ENCODE assay signal across 9 mouse cellular contexts in the genomic region with DNA sequence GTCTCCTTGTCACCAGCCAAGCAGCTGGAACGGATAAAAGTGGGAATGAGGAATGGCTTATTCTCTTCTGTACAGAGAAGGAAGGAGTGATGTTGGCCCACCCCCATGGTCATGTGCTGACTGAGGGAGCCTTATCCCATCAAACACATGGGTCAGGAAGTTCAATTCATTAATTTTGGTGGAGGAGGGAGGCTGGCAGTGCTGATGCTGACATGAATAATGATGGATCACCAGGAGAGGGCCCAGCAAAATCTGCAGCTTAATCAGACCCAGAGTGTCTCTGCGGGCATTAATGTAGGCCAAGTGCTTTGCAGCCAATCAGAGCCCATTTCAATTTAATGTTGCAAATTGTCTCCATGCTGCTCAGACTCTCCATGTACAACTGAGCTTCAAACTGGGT.
DNase-seq lines count a peak whose midpoint lies in the region; ATAC-seq lines count a peak whose summit lies in the region.
"Had no signal": no experiment of that assay in that cellular context is flagged by ENCODE, and none has a peak within 500 bp of the region (broad histone marks: within the 10 kb centered on the region; RNA-seq: fewer than 3 reads in every experiment).

No protein-coding gene starts in this region.

- H3K27ac ChIP-seq in embryonic facial prominence, embryonic 11.5 days (replicated peaks; ENCODE audit: low read depth, low read length): no peak overlapping the region
- H3K27ac ChIP-seq in hindbrain, embryonic 13.5 days: peak overlapping the region; percentile 58
- peak overlapping the region; percentile 32; the same call in 1 of the 2 replicates for H3K27ac ChIP-seq in midbrain, embryonic 14.5 days (replicated peaks; ENCODE audit: low read depth, low read length)

- H3K27me3 ChIP-seq in embryonic facial prominence, embryonic 11.5 days (ENCODE audit: control insufficient read depth, insufficient read depth, low read length): no peaks in the 10 kb centered on the region
- H3K27me3 ChIP-seq in hindbrain, embryonic 13.5 days: no peaks in the 10 kb centered on the region
- no peaks in the 10 kb centered on the region for H3K27me3 ChIP-seq in midbrain, embryonic 14.5 days (ENCODE audit: control insufficient read depth, insufficient read depth, low read length)

- H3K4me1 ChIP-seq in embryonic facial prominence, embryonic 11.5 days (ENCODE audit: control insufficient read depth, insufficient read depth, low read length): no peaks in the 10 kb centered on the region
- H3K4me1 ChIP-seq in hindbrain, embryonic 13.5 days (replicated peaks): peaks cover 22% of the 10 kb centered on the region
- H3K4me1 ChIP-seq in midbrain, embryonic 14.5 days (ENCODE audit: control insufficient read depth, insufficient read depth, low read length): no peaks in the 10 kb centered on the region

- WGBS in embryonic facial prominence, embryonic 11.5 days: 40% methylated on average over 2 of the region's 2 CpGs
- WGBS in hindbrain, embryonic 13.5 days: 59% methylated on average over 2 of the region's 2 CpGs
- 51% methylated on average over 2 of the region's 2 CpGs for WGBS in midbrain, embryonic 14.5 days

- peak; percentile 37 for DNase-seq in embryo, embryonic 10.5 days (ENCODE audit: low spot score)
- peak; percentile 27 for DNase-seq in embryonic facial prominence, embryonic 11.5 days (ENCODE audit: low spot score)
- DNase-seq in midbrain, embryonic 14.5 days: peak; percentile 38
- DNase-seq in yolk sac, embryonic 10.5 days (ENCODE audit: low spot score): no peak
- DNase-seq in testis, postnatal 10 days (ENCODE audit: low spot score): no peak
- DNase-seq in spleen, adult 12 weeks (ENCODE audit: low spot score): no peak
- DNase-seq: kidney, postnatal 4 days; lung, adult 2 months had no signal

- H3K9me3 ChIP-seq in embryonic facial prominence, embryonic 11.5 days (replicated peaks; ENCODE audit: control insufficient read depth, low read length): no peaks in the 10 kb centered on the region
- no peaks in the 10 kb centered on the region for H3K9me3 ChIP-seq in hindbrain, embryonic 13.5 days
- no peaks in the 10 kb centered on the region for H3K9me3 ChIP-seq in midbrain, embryonic 14.5 days (ENCODE audit: control insufficient read depth, low read length)

- no peak overlapping the region for H3K9ac ChIP-seq in embryonic facial prominence, embryonic 11.5 days (replicated peaks; ENCODE audit: low read length)
- no peak overlapping the region for H3K9ac ChIP-seq in hindbrain, embryonic 13.5 days
- H3K9ac ChIP-seq in midbrain, embryonic 14.5 days (replicated peaks; ENCODE audit: low read length): no peak overlapping the region

- 0 out of 2 replicates have a peak, but pooled peaks have one; percentile 79 for ATAC-seq in embryonic facial prominence, embryonic 11.5 days (replicated peaks; ENCODE audit: insufficient number of reproducible peaks, low FRiP score, low TSS enrichment, low read depth)
- ATAC-seq in hindbrain, embryonic 13.5 days (ENCODE audit: low FRiP score): peak; percentile 77
- peak; percentile 48; the same call in 1 of the 2 replicates for ATAC-seq in midbrain, embryonic 14.5 days (ENCODE audit: low FRiP score, low TSS enrichment)

- H3K4me3 ChIP-seq in embryonic facial prominence, embryonic 11.5 days (ENCODE audit: low read depth, low read length): no peak overlapping the region
- H3K4me3 ChIP-seq in hindbrain, embryonic 13.5 days: no peak overlapping the region
- no peak overlapping the region for H3K4me3 ChIP-seq in midbrain, embryonic 14.5 days (replicated peaks; ENCODE audit: low read depth, low read length)

- H3K36me3 ChIP-seq in embryonic facial prominence, embryonic 11.5 days (replicated peaks; ENCODE audit: control insufficient read depth, insufficient read depth, low read depth, low read length): no peaks in the 10 kb centered on the region
- H3K36me3 ChIP-seq in hindbrain, embryonic 13.5 days: no peaks in the 10 kb centered on the region
- H3K36me3 ChIP-seq in midbrain, embryonic 14.5 days (ENCODE audit: control insufficient read depth, insufficient read depth, low read length): no peaks in the 10 kb centered on the region

- no peak overlapping the region for H3K4me2 ChIP-seq in embryonic facial prominence, embryonic 11.5 days (ENCODE audit: low read depth, low read length)
- no peak overlapping the region for H3K4me2 ChIP-seq in hindbrain, embryonic 13.5 days
- no peak overlapping the region for H3K4me2 ChIP-seq in midbrain, embryonic 14.5 days (ENCODE audit: low read length)

Comparison
In these comparisons a context has a peak if more than half of its experiments do, and no peak if none do; other contexts are left out.
1. DNase-seq: peak in embryo, embryonic 10.5 days (single experiment), embryonic facial prominence, embryonic 11.5 days (single experiment) and midbrain, embryonic 14.5 days (single experiment); none in yolk sac, embryonic 10.5 days (single experiment), testis, postnatal 10 days (single experiment) and spleen, adult 12 weeks (single experiment).
2. Peak in every context shown above with its lines, with median percentiles within 50 percentile points of each other: ATAC-seq.